Mouse (Mus musculus) neural tube, embryonic 11.5 days (tissue): Measurements from ENCODE around the gene Dysf. TPM values are rescaled to one million over a fixed set of nuclear protein-coding genes. Genes with fewer than 3 reads are reported as not detected.
"Not testable (repeated sequence)": the region's sequence is repeated elsewhere in the genome, so short reads cannot be mapped to it uniquely, and the experiment has no call there.

Experiments
- ATAC-seq: fragments of 200-750 bp; cut with Nextera tagmentation; 2 replicates; pipeline ENCODE4 v1.8.0; 2017; ENCODE audit warnings: moderate number of reproducible peaks, mild to moderate bottlenecking, moderate TSS enrichment, moderate library complexity; ENCODE audit not compliant: insufficient read depth, low FRiP score, low TSS enrichment
- DNase-seq: peaks from one replicate; pipeline ENCODE4 v3.0.0-alpha.2; 2015; ENCODE audit warnings: low spot score
- H3K27ac ChIP-seq: fragments of 300-500 bp; sonication (generic); 2 replicates; pipeline ENCODE4 v1.5.1; 2014; ENCODE audit warnings: low read depth, mild to moderate bottlenecking, low read length
- H3K27me3 ChIP-seq: fragments of 300-500 bp; sonication (generic); 2 replicates; pipeline ENCODE4 v1.6.1; 2014; ENCODE audit warnings: mild to moderate bottlenecking, low read length, mixed read lengths; ENCODE audit not compliant: control insufficient read depth, insufficient read depth
- H3K36me3 ChIP-seq: fragments of 300-500 bp; sonication (generic); 2 replicates; pipeline ENCODE4 v1.6.1; 2014; ENCODE audit warnings: mild to moderate bottlenecking, low read length, moderate library complexity, mixed read lengths; ENCODE audit not compliant: control insufficient read depth, insufficient read depth
- H3K4me1 ChIP-seq: fragments of 300-500 bp; sonication (generic); 2 replicates; pipeline ENCODE4 v1.6.1; 2014; ENCODE audit warnings: low read length, mixed read lengths; ENCODE audit not compliant: control insufficient read depth, insufficient read depth
- H3K4me2 ChIP-seq: fragments of 300-500 bp; sonication (generic); 2 replicates; pipeline ENCODE4 v1.6.1; 2014; ENCODE audit warnings: low read depth, mild to moderate bottlenecking, moderate library complexity
- H3K4me3 ChIP-seq: fragments of 300-500 bp; sonication (generic); 2 replicates; pipeline ENCODE4 v1.5.1; 2014; ENCODE audit warnings: low read depth, low read length
- H3K9ac ChIP-seq: fragments of 300-500 bp; sonication (generic); 2 replicates; pipeline ENCODE4 v1.6.1; 2014; ENCODE audit warnings: mild to moderate bottlenecking, low read length
- H3K9me3 ChIP-seq: fragments of 300-500 bp; sonication (generic); 2 replicates; pipeline ENCODE4 v1.6.1; 2016; ENCODE audit warnings: low read length; ENCODE audit not compliant: control insufficient read depth
- WGBS: fragments of 180-500 bp; shearing (Covaris S2); extraction: QIAGEN DNeasy Blood & Tissue Kit; methylation state at CpG from one replicate; pipeline ENCODE4 v1.1.7; 2014; 5-methylcytosine and 5-hydroxymethylcytosine counted together
- polyA plus RNA-seq: library from polyadenylated mRNA; unstranded; fragments of >200 nt; fragmentation: Nextera tagmentation; extraction: Ambion mirVana; gene quantifications from 2 replicates; pipeline ENCODE4 v1.2.1, GENCODE M21; 2014

Dysf gene
- polyA plus RNA-seq, 1 experiment from 2014 or later = 6.3 TPM

DNA sequence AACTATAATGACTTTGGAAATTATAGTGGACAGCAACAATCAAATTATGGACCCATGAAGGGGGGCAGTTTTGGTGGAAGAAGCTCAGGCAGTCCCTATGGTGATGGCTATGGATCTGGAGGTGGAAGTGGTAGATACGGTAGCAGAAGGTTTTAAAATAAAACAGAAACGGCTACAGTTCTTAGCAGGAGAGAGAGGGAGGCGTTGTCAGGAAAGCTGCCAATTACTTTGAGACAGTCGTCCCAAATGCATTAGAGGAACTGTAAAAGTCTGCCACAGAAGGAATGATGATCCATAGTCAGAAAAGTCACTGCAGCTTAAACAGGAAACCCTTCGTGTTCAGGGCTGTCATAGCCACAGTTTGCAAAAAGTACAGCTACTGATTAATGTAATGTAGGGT is 24.1 kb downstream of the Dysf start:
- H3K27me3 ChIP-seq, DNase-seq, H3K36me3 ChIP-seq, H3K4me3 ChIP-seq, ATAC-seq, H3K27ac ChIP-seq, H3K9ac ChIP-seq, H3K4me1 ChIP-seq, H3K4me2 ChIP-seq, H3K9me3 ChIP-seq: not testable (repeated sequence)
- 85% methylated on average over 5 of the region's 5 CpGs for WGBS

GRCm38 (mm10) chr6:84043251-84043940 is 35.0 kb downstream of the Dysf start:
- Histone ChIP-seq H3K9me3 (no peaks in the 10 kb centered on the region), H3K9ac (no peak overlapping the region), H3K4me2 (no peak overlapping the region), H3K27me3 (no peaks in the 10 kb centered on the region), H3K4me3 (no peak overlapping the region), H3K4me1 (no peaks in the 10 kb centered on the region), H3K36me3 (no peaks in the 10 kb centered on the region), H3K27ac (no peak overlapping the region)
- DNase-seq (no peak), ATAC-seq (no peak)
- 58% methylated on average over 6 of the region's 6 CpGs for WGBS

- no peak for DNase-seq
Measured at GRCm38 (mm10) chr6:84044679-84045078, 36.3 kb downstream of the Dysf start.

DNA sequence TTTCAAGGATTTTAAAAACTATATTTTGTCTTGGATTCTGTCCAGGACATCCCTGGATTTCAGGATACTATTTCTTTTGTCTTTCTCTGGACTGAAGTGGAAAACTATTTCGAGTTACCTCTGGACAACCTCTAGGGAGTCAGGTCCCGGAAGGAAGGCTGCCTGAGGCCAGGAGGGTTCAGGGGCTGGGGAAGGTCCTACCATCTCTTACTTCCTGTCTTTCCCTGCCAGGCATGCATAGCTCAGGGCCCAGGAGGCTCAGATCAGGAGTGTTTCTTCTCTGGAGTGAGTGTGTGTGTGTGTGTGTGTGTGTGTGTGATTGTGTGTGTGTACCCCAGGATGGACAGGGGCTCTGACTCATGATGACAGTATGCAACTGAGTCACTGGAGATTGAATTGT is 40.5 kb downstream of the Dysf start:
- no peak overlapping the region for H3K9ac ChIP-seq
- DNase-seq (no peak), ATAC-seq (no peak)
- no peaks in the 10 kb centered on the region for H3K9me3 ChIP-seq
- H3K27ac ChIP-seq = no peak overlapping the region
- H3K4me3 ChIP-seq = no peak overlapping the region
- no peaks in the 10 kb centered on the region for H3K4me1 ChIP-seq
- 67% methylated on average over 2 of the region's 2 CpGs for WGBS
- H3K27me3 ChIP-seq = no peaks in the 10 kb centered on the region
- no peak overlapping the region for H3K4me2 ChIP-seq
- H3K36me3 ChIP-seq = no peaks in the 10 kb centered on the region

More at GRCm38 (mm10) chr6:84044679-84045078, 36.3 kb downstream of the Dysf start:
- Histone ChIP-seq H3K9me3 (no peaks in the 10 kb centered on the region), H3K4me1 (no peaks in the 10 kb centered on the region), H3K36me3 (no peaks in the 10 kb centered on the region), H3K27ac (no peak overlapping the region), H3K4me2 (no peak overlapping the region), H3K9ac (no peak overlapping the region), H3K27me3 (no peaks in the 10 kb centered on the region), H3K4me3 (no peak overlapping the region)
- WGBS = 80% methylated on average over 3 of the region's 3 CpGs
- no peak for ATAC-seq

GRCm38 (mm10) chr6:84050238-84050637 is 41.8 kb downstream of the Dysf start:
- DNase-seq (no peak), ATAC-seq (no peak)
- Histone ChIP-seq H3K36me3 (no peaks in the 10 kb centered on the region), H3K27ac (no peak overlapping the region), H3K27me3 (no peaks in the 10 kb centered on the region), H3K4me1 (no peaks in the 10 kb centered on the region), H3K9ac (no peak overlapping the region), H3K4me3 (no peak overlapping the region), H3K4me2 (no peak overlapping the region), H3K9me3 (no peaks in the 10 kb centered on the region)
- 91% methylated on average over 4 of the region's 4 CpGs for WGBS

- H3K4me1 ChIP-seq = no peaks in the 10 kb centered on the region
- no peak overlapping the region for H3K9ac ChIP-seq
- 65% methylated on average over 6 of the region's 6 CpGs for WGBS
- no peak overlapping the region for H3K27ac ChIP-seq
- H3K4me3 ChIP-seq = no peak overlapping the region
- no peaks in the 10 kb centered on the region for H3K27me3 ChIP-seq
- no peaks in the 10 kb centered on the region for H3K36me3 ChIP-seq
- ATAC-seq = no peak
- H3K4me2 ChIP-seq = no peak overlapping the region
- DNase-seq = no peak
- H3K9me3 ChIP-seq = no peaks in the 10 kb centered on the region
Measured at GRCm38 (mm10) chr6:84051032-84051431, 42.6 kb downstream of the Dysf start.

DNA sequence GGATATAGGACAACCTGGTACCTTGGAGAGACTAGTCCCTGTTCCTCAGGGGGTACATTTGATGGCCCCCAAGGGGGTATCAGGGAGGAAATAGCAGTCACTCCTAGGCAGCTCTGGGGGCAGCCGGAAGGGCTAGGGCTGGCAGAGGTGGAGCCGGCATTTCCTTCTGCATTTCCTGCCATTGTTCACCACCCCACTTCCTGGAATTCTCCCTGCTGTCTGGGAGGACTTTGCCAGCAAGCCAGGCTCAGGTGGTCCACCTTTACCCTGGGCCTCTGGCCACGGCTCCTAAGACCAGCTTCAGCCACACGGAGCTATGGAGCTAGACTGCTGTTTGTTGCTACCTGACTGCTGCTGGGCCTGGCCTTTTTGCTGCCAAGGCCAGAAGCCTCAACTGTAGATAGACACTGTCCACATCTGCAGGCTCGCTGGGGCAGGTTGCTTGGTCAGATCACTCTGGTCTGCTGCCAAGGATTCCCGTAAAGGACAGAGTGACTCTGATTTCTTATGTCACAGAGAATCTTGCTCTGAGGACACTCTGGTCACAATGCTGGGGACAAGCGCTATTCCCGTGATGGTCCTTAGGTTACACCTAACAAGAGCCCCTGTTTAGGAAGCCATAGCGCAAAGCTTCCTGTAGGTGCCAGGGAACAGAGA is 45.6 kb downstream of the Dysf start:
- Histone ChIP-seq H3K36me3 (no peaks in the 10 kb centered on the region), H3K4me1 (no peaks in the 10 kb centered on the region), H3K4me2 (no peak overlapping the region), H3K9me3 (no peaks in the 10 kb centered on the region), H3K27ac (no peak overlapping the region), H3K4me3 (no peak overlapping the region), H3K9ac (no peak overlapping the region), H3K27me3 (no peaks in the 10 kb centered on the region)
- 84% methylated on average over 9 of the region's 9 CpGs for WGBS
- ATAC-seq (no peak), DNase-seq (no peak)

- H3K9me3 ChIP-seq = no peaks in the 10 kb centered on the region
- DNase-seq (no peak), ATAC-seq (no peak)
- H3K27ac ChIP-seq = no peak overlapping the region
- H3K4me2 ChIP-seq = no peak overlapping the region
- 45% methylated on average over 1 of the region's 1 CpGs for whole genome bisulfite sequencing
- H3K4me3 ChIP-seq = no peak overlapping the region
- H3K36me3 ChIP-seq = no peaks in the 10 kb centered on the region
- H3K27me3 ChIP-seq = no peaks in the 10 kb centered on the region
- H3K4me1 ChIP-seq = no peaks in the 10 kb centered on the region
- no peak overlapping the region for H3K9ac ChIP-seq
Measured at GRCm38 (mm10) chr6:84055619-84056018, 47.2 kb downstream of the Dysf start.

DNA sequence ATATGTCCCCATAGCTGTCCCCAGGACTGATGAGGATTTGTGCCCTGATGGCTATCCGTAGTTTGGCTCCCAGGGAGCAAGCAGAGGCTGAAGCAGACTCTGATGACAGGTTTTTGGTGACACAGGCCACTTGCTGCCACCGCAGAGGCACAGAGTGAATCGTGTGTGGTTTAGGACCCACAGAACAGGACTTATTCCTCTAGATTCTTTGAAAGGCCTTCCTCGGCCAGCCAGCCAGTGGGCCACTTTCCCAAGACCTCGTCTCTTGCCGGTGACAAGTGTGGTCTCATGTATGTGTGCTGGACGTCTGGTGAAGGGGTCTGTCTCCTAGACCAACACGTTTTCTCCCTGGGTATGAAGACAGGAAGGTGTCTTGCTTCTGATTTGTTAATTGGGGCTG is 48.8 kb downstream of the Dysf start:
- 88% methylated on average over 8 of the region's 8 CpGs for WGBS
- H3K27ac ChIP-seq = no peak overlapping the region
- H3K36me3 ChIP-seq = no peaks in the 10 kb centered on the region
- no peak for ATAC-seq
- H3K4me2 ChIP-seq = no peak overlapping the region
- no peak for DNase-seq
- no peak overlapping the region for H3K9ac ChIP-seq
- H3K4me3 ChIP-seq = no peak overlapping the region
- no peaks in the 10 kb centered on the region for H3K27me3 ChIP-seq
- no peaks in the 10 kb centered on the region for H3K4me1 ChIP-seq
- no peaks in the 10 kb centered on the region for H3K9me3 ChIP-seq
